Mouse (Mus musculus) midbrain, embryonic 10.5 days (tissue): Measurements from ENCODE around the gene Fam89b. TPM values are rescaled to one million over a fixed set of nuclear protein-coding genes. Genes with fewer than 3 reads are reported as not detected.
"Not testable (repeated sequence)": the region's sequence is repeated elsewhere in the genome, so short reads cannot be mapped to it uniquely, and the experiment has no call there.

Source experiments
- DNase-seq: peaks from one replicate; pipeline ENCODE4 v3.0.0-alpha.2; 2017; ENCODE audit warnings: low spot score
- H3K27ac ChIP-seq: fragments of 300-500 bp; sonication (generic); replicated peaks from 2 replicates; pipeline ENCODE4 v1.5.1; 2016; ENCODE audit warnings: mild to moderate bottlenecking
- H3K27me3 ChIP-seq: fragments of 300-500 bp; sonication (generic); 2 replicates; pipeline ENCODE4 v1.6.1; 2016; ENCODE audit warnings: low read depth, mild to moderate bottlenecking; ENCODE audit not compliant: poor library complexity, severe bottlenecking
- H3K36me3 ChIP-seq: fragments of 300-500 bp; sonication (generic); 2 replicates; pipeline ENCODE4 v1.6.1; 2016; ENCODE audit warnings: mild to moderate bottlenecking, moderate library complexity
- H3K4me1 ChIP-seq: fragments of 300-500 bp; sonication (generic); 2 replicates; pipeline ENCODE4 v1.6.1; 2016
- H3K4me3 ChIP-seq: fragments of 300-500 bp; sonication (generic); 2 replicates; pipeline ENCODE4 v1.5.1; 2016; ENCODE audit warnings: mild to moderate bottlenecking, moderate library complexity
- H3K9me3 ChIP-seq: fragments of 300-500 bp; sonication (generic); replicated peaks from 2 replicates; pipeline ENCODE4 v1.6.1; 2016; ENCODE audit warnings: mild to moderate bottlenecking
- WGBS: fragments of 180-500 bp; shearing (Covaris S2); methylation state at CpG from one replicate; pipeline ENCODE4 v1.1.7; 2016; 5-methylcytosine and 5-hydroxymethylcytosine counted together
- polyA plus RNA-seq: library from polyadenylated mRNA; unstranded; fragments of >200 nt; fragmentation: Nextera tagmentation; extraction: Ambion mirVana; gene quantifications from 2 replicates; pipeline ENCODE4 v1.2.1, GENCODE M21; 2016

Gene Fam89b
- polyA plus RNA-seq, 1 experiment from 2014 or later, result 141 TPM

DNA sequence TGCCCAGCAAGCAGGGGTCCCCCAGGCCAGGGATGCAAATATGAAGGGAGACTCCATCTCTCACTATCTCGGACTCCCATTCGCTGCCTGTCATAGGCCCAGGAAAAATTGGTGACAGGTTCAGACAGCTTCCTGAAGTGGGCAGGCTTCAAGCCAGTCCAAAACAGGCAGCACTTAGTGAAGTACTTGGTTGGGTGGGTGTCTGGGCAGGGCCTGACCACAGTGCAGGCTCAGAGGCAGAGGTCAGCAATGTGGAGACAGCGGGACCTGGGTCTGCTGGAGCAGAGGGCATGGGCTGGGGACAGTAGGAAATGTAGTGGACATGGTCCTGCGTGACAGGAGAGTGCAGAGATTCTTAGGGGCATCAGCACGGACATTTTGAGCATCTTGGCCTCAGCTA is 37.9 kb downstream of the Fam89b start:
- H3K27ac ChIP-seq, result 0 out of 2 replicates have a peak overlapping the region, but pooled peaks have one; percentile 59
- H3K4me1 ChIP-seq, result peaks cover 72% of the 10 kb centered on the region
- H3K4me3 ChIP-seq, result peak overlapping the region; percentile 90

DNA sequence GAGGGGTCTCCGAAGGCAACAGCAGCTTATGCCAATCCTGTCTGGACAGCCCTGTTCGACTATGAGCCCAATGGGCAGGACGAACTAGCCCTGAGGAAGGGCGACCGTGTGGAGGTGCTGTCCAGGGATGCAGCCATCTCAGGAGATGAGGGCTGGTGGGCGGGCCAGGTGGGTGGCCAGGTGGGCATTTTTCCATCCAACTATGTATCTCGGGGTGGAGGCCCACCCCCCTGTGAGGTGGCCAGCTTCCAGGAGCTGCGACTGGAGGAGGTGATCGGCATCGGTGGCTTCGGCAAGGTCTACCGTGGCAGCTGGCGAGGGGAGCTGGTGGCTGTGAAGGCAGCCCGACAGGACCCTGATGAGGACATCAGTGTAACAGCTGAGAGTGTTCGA is 39.1 kb downstream of the Fam89b start:
- peak overlapping the region; percentile 90 for H3K4me3 ChIP-seq
- H3K9me3 ChIP-seq, result no peaks in the 10 kb centered on the region
- H3K27me3 ChIP-seq, result peaks cover 14% of the 10 kb centered on the region
- no peak for DNase-seq
- H3K4me1 ChIP-seq, result peaks cover 60% of the 10 kb centered on the region
- H3K27ac ChIP-seq, result peak overlapping the region; percentile 90
- 80% methylated on average over 15 of the region's 15 CpGs for WGBS
- peaks cover 67% of the 10 kb centered on the region for H3K36me3 ChIP-seq

More for the DNA sequence above, 37.9 kb downstream of the Fam89b start:
- H3K27me3 ChIP-seq, result peaks cover 20% of the 10 kb centered on the region
- H3K36me3 ChIP-seq, result peaks cover 63% of the 10 kb centered on the region
- DNase-seq, result no peak
- WGBS, result 85% methylated on average over 5 of the region's 5 CpGs
- H3K9me3 ChIP-seq, result no peaks in the 10 kb centered on the region

DNA sequence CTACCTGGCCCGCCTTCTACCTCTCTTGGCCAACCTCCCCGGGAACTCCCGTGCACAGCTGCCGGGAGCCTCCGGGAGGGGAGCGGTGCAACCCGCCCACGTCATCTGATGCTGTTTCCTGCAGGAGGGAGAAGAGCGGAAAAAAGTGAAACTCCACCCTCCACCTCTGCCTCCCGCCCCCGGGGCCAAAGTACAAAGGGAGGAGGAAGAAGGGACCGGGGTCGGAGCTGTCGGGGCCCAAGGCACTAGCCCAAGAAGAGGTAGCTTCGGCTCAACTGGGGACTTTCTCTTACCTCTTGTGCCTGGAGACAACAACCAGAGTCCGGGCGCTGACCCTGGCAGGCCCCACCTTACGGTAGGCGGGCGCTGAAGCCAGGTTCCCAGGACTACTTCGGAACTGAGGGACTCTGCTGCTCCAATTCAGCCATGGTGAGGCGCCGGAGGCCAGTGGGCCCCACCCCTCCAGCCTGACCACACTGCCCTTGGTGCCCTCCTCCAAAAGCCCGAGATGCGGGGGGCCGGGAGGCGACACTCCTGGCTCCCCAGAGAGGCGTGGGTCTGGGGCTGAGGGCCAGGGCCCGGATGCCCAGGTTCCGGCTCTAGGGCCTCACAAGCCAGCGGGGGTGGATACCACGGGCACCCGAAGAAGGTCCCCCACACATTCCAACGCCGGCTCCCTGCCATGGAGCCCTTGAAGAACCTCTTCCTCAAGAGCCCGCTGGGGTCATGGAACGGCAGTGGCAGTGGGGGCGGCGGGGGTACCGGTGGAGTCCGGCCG is 39.7 kb downstream of the Fam89b start:
- H3K27me3 ChIP-seq, result peaks cover 8% of the 10 kb centered on the region
- peaks cover 54% of the 10 kb centered on the region for H3K4me1 ChIP-seq
- peak overlapping the region; percentile 90 for H3K27ac ChIP-seq
- peaks cover 67% of the 10 kb centered on the region for H3K36me3 ChIP-seq
- peak overlapping the region; percentile 90 for H3K4me3 ChIP-seq
- WGBS, result 11% methylated on average over 42 of the region's 42 CpGs
- peak; percentile 75 for DNase-seq
- no peaks in the 10 kb centered on the region for H3K9me3 ChIP-seq

DNA sequence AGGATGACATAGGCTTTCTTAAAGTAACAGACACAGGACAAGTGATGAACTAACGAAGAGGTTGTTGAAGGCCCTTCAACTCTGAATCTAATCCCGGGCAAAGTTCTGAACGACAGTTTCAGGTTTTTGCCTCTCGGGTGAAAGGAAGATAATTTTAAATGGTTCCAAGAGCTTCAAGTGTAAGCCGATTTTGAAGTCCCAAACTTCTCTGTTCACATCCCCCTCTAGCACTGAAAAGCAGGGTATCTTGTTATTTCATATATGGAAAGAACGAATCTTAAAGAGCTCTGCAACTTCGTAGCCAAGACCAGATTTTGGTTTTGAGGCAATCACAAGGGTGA is 40.4 kb downstream of the Fam89b start:
- DNase-seq, result peak; percentile 21
- Histone ChIP-seq H3K27ac (peak overlapping the region; percentile 90), H3K36me3 (peaks cover 69% of the 10 kb centered on the region), H3K4me3 (peak overlapping the region; percentile 90), H3K4me1 (peaks cover 54% of the 10 kb centered on the region), H3K27me3 (peaks cover 1% of the 10 kb centered on the region), H3K9me3 (no peaks in the 10 kb centered on the region)
- 1% methylated on average over 7 of the region's 7 CpGs for WGBS

DNA sequence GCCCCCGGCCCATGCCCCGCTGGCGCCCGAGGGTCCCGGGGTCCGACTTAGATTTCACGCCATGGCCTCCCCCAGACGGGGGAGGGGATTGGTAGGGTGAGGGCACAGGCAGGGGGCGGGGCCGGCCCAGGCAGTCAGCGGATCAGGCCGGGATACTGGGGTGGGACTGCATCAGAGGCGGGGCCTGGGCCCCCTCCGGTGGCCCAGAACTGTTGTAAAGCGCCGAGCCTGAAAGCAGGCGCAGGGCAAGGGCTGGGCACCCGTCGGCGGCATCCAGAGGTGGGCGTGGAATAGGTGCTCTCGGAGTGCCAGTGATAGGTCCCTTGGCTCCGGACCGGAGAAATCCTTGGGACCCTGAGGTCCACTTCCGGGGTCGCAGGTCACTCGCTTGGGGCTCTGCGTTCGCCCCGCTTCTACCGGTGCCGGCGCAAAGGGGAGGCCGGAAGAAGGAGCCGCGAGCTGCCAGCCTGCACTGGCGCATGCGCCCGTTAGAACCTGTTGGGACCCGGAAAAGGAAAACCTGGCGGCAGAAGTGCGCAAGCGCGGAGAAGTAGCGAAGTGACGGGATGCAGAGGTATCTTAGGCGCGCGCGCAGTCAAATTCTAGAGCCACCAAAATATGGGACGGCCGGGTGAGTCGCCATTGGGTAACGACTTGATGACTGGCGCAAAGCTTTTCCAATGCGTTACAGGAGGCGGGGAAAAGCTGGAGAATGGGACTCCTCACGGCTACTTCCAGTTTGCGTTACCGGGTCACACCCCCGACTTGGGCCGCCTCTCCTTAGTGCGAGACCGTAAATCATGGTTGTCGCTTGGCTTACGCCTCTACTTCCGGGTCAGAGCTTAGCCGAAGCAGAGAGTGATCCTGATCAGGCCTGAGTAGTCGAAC is 41.0 kb downstream of the Fam89b start, which contains the start of the genes Map3k11 and Pcnx3:
Map3k11 (plus strand) TSS at position 543 of the 888 bp plus-strand sequence.
Pcnx3 (minus strand) TSS at position 709 of the 888 bp plus-strand sequence.
- no peaks in the 10 kb centered on the region for H3K27me3 ChIP-seq
- peak within 1 kb of the TSS; percentile 90 for H3K27ac ChIP-seq
- H3K9me3 ChIP-seq, result no peaks in the 10 kb centered on the region
- H3K4me3 ChIP-seq, result peak within 1 kb of the TSS; percentile 90
- H3K4me1 ChIP-seq, result peaks cover 54% of the 10 kb centered on the region
- DNase-seq, result peak; percentile 96
- WGBS, result under 1% methylated on average over 69 of the region's 69 CpGs
- peaks cover 69% of the 10 kb centered on the region for H3K36me3 ChIP-seq

DNA sequence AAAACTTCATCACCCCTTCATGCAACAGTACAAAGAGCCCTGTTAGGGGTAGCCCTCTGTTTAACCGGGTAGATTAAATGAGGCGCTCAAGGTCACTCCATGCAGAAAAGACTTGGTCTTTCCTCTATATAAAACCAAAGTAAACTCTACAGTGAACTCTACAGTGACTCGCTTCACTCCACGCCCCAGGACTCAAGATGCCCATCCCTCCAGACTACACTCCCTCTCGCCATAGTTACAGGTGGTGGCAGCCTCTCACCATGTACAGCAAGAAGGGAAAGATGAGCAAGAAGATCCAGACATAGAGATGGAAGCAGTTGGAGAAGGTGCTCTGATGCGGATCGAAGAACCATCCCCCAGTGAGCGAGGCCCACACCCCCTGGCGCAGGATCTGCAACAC is 41.7 kb downstream of the Fam89b start:
- Histone ChIP-seq H3K27me3 (no peaks in the 10 kb centered on the region), H3K27ac (peak overlapping the region; percentile 90), H3K4me1 (peaks cover 50% of the 10 kb centered on the region), H3K36me3 (peaks cover 69% of the 10 kb centered on the region), H3K4me3 (peak overlapping the region; percentile 90), H3K9me3 (no peaks in the 10 kb centered on the region)
- WGBS, result 23% methylated on average over 9 of the region's 9 CpGs
- DNase-seq, result no peak

DNA sequence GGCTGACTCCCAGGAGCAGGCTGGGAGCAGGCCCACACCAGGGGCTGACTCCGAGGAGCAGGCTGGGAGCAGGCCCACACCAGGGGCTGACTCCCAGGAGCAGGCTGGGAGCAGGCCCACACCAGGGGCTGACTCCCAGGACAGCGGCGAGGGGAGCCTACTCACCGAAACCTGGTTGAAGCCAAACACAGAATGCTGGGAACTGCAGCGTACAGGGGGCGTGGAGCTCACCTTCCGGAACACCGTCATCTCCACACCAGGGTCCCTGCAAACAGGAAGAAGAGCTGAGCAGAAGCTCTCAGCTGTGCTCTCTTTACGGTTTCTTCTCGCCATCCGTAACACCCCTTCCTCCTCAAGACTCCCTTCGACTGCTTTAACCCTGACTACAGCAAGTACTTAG is 42.5 kb downstream of the Fam89b start:
- not testable (repeated sequence) for DNase-seq, H3K9me3 ChIP-seq, H3K27me3 ChIP-seq
- 96% methylated on average over 12 of the region's 12 CpGs for WGBS
- H3K36me3 ChIP-seq, result peaks cover 69% of the 10 kb centered on the region
- H3K27ac ChIP-seq, result 0 out of 2 replicates have a peak overlapping the region, but pooled peaks have one; percentile 19
- H3K4me3 ChIP-seq, result peak overlapping the region; percentile 90
- H3K4me1 ChIP-seq, result peaks cover 42% of the 10 kb centered on the region

DNA sequence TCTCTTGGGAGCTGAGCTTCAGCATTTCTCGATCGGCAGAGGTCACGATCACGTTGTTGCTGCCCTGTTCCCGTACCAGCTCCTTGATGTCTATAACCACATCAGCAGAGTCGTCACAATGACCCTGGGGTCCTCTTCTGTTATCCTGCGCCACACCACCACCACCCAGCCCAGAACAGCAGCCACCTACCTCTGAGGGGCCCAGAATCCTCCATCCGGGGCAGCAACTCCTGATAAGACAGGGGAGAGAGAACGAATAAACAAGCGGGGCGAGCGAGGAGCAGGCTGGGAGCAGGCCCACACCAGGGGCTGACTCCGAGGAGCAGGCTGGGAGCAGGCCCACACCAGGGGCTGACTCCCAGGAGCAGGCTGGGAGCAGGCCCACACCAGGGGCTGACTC is 43.0 kb downstream of the Fam89b start:
- H3K4me1 ChIP-seq, result peaks cover 37% of the 10 kb centered on the region
- no peak for DNase-seq
- H3K36me3 ChIP-seq, result peaks cover 69% of the 10 kb centered on the region
- no peak overlapping the region for H3K27ac ChIP-seq
- H3K9me3 ChIP-seq, result no peaks in the 10 kb centered on the region
- 90% methylated on average over 13 of the region's 13 CpGs for WGBS
- no peaks in the 10 kb centered on the region for H3K27me3 ChIP-seq
- no peak overlapping the region for H3K4me3 ChIP-seq

DNA sequence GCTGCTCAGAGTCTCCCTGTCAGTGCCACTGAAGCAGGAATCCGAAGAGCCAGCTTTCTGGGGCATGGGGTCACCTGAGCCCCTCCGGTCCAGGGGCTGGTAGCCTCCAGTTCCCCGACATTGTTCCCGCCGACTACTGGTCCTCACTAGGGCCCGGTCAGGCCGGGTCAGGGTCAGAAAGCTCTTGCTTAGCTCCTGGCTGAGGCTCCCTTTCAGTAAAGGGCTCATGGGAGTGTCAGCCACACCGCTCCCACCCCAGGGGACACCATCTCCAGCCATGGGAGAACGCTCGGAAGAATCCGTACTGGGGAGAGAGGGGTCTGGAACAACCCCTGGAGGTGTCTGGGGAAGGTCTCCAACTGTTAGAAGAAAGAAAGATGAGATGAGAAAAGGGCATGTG is 43.6 kb downstream of the Fam89b start:
- WGBS, result 92% methylated on average over 11 of the region's 11 CpGs
- no peak overlapping the region for H3K27ac ChIP-seq
- peaks cover 31% of the 10 kb centered on the region for H3K4me1 ChIP-seq
- DNase-seq, result no peak
- H3K36me3 ChIP-seq, result peaks cover 69% of the 10 kb centered on the region
- H3K4me3 ChIP-seq, result no peak overlapping the region
- no peaks in the 10 kb centered on the region for H3K9me3 ChIP-seq
- H3K27me3 ChIP-seq, result no peaks in the 10 kb centered on the region

DNA sequence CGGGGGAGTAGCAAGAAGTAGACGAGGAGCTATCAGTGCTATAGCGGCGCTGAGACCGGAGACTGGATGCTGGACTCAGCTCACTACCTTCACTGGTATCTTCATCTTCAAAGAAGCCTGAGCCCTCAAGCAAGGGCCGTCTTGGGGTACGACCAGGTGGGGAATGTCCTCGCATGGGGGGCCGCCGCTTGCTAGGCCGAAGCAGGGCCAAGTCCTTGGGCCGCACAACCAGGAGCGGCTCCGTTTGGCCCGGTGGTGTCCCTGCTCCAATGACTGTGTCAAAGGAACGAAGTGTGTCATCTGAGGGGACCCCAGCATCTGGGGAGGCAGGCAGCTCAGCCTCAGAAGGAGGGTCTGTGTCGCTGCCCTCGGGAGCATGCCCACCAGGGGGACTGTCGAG is 44.0 kb downstream of the Fam89b start:
- Histone ChIP-seq H3K27ac (no peak overlapping the region), H3K36me3 (peaks cover 69% of the 10 kb centered on the region), H3K9me3 (no peaks in the 10 kb centered on the region), H3K4me3 (peak overlapping the region; percentile 18; the same call in 1 of the 2 replicates), H3K4me1 (peaks cover 27% of the 10 kb centered on the region), H3K27me3 (no peaks in the 10 kb centered on the region)
- 95% methylated on average over 19 of the region's 19 CpGs for WGBS
- DNase-seq, result no peak

DNA sequence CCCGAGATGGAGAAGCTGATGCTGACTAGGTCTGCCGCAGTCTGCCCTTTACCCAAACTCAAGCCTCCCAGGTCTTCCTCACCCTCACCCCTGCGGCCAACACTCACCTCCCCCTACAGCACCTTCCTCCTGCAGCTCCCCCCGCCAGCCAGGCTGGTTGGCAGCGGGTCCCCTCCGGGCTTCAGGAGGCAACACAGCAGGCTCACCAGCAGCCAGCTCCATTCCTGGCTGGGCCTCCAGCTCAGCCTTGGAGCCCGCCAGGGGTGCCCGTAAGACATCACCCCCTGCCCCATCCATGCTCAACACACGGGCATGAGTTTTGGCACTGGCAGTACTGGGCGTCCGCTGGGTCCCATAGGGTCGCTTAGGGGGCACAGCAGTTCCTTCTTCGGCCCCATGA is 44.5 kb downstream of the Fam89b start:
- no peak for DNase-seq
- Histone ChIP-seq H3K4me3 (peak overlapping the region; percentile 18; the same call in 1 of the 2 replicates), H3K36me3 (peaks cover 72% of the 10 kb centered on the region), H3K4me1 (peaks cover 22% of the 10 kb centered on the region), H3K27me3 (no peaks in the 10 kb centered on the region), H3K27ac (no peak overlapping the region), H3K9me3 (no peaks in the 10 kb centered on the region)
- 90% methylated on average over 13 of the region's 13 CpGs for WGBS

DNA sequence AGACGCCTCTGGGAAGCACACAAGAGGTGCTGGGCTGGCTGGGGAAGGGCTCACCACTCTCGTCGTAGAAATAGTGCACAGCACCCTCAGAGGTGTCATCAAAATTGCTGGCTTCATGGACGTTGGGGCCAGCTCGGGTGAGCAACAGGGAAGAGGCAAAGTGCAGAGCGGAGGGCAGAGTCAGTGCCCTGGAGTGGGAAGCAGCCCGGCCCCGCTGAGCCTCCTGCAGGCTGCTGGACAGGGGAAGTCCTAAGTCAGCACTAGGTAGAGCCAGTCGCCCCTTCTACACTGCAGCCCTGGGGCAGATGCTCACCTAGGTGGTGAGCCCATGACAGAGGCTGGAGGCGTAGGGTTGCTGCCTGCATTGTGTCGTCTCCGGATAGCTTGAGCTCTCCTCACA is 45.2 kb downstream of the Fam89b start:
- Histone ChIP-seq H3K27me3 (no peaks in the 10 kb centered on the region), H3K27ac (no peak overlapping the region), H3K4me1 (peaks cover 15% of the 10 kb centered on the region), H3K4me3 (no peak overlapping the region; the same call in 1 of the 2 replicates), H3K9me3 (no peaks in the 10 kb centered on the region), H3K36me3 (peaks cover 80% of the 10 kb centered on the region)
- 93% methylated on average over 12 of the region's 12 CpGs for WGBS
- no peak for DNase-seq
